Mouse (Mus musculus) CH12.LX (cell line): ENCODE data around the gene Rgs7. TPM values are rescaled to one million over a fixed set of nuclear protein-coding genes. Genes with fewer than 3 reads are reported as not detected.

Source experiments
- DNase-seq: peaks from one replicate; pipeline ENCODE4 v3.0.0-alpha.2; 2013; ENCODE audit errors: extremely low read depth
- H3K27ac ChIP-seq: 2 replicates; pipeline ENCODE4 v1.5.1; 2012; ENCODE audit warnings: low read depth, mild to moderate bottlenecking, control low read depth, moderate library complexity; ENCODE audit not compliant: insufficient read depth
- H3K27me3 ChIP-seq: replicated peaks from 2 replicates; pipeline ENCODE3; 2012; ENCODE audit warnings: inconsistent platforms
- H3K36me3 ChIP-seq, 2 experiments: replicated peaks in 1 of 2; 2 replicates each; pipeline versions ENCODE3 to v1.6.1; 2012; ENCODE audit warnings: inconsistent platforms in 1 of 2, low read length in 1 of 2, mild to moderate bottlenecking in 1 of 2, mixed read lengths in 1 of 2, moderate library complexity in 1 of 2; ENCODE audit not compliant: control insufficient read depth in 1 of 2, insufficient read depth in 1 of 2
- H3K4me1 ChIP-seq, 2 experiments: 2 replicates each; pipeline ENCODE4 v1.6.1; 2012; ENCODE audit warnings: inconsistent platforms in 1 of 2, moderate library complexity in 1 of 2; ENCODE audit not compliant: insufficient read depth in 2 of 2, control insufficient read depth in 1 of 2
- H3K4me2 ChIP-seq: 2 replicates; pipeline ENCODE4 v1.6.1; 2012; ENCODE audit warnings: low read depth, mild to moderate bottlenecking, control low read depth; ENCODE audit not compliant: poor library complexity, insufficient read depth, severe bottlenecking
- H3K4me3 ChIP-seq, 3 experiments: fragments of 150-350 bp in 1 of 3; sonication (generic) in 1 of 3; replicated peaks in 1 of 3; 2 replicates each; pipeline versions ENCODE3 to v1.5.1; 2011 to 2012; ENCODE audit warnings: low read depth in 2 of 3, low read length in 2 of 3, mild to moderate bottlenecking in 2 of 3, moderate library complexity in 2 of 3, control low read depth in 1 of 3, improper control_type of control experiment in 1 of 3, inconsistent platforms in 1 of 3, mixed read lengths in 1 of 3; ENCODE audit not compliant: poor library complexity in 1 of 3
- H3K79me2 ChIP-seq: replicated peaks from 2 replicates; pipeline ENCODE4 v1.6.1; 2012; ENCODE audit warnings: mild to moderate bottlenecking, moderate library complexity; ENCODE audit not compliant: control insufficient read depth, poor library complexity, insufficient read depth, severe bottlenecking; ENCODE audit errors: extremely low read depth
- H3K9ac ChIP-seq: 2 replicates; pipeline ENCODE4 v1.6.1; 2012; ENCODE audit warnings: low read depth, mild to moderate bottlenecking, control low read depth, moderate library complexity; ENCODE audit not compliant: insufficient read depth
- H3K9me3 ChIP-seq: replicated peaks from 2 replicates; pipeline ENCODE3; 2012; ENCODE audit warnings: low read length, inconsistent platforms, mixed read lengths
- BHLHE40 ChIP-seq: IDR thresholded peaks from 2 replicates; pipeline ENCODE4 v1.6.1; 2011; ENCODE audit warnings: mild to moderate bottlenecking, low read depth, low read length, improper control_type of control experiment
- CHD1 ChIP-seq: IDR thresholded peaks from 2 replicates; pipeline ENCODE4 v1.6.1; 2012; ENCODE audit warnings: low read depth, low read length, improper control_type of control experiment, inconsistent platforms
- CHD2 ChIP-seq: IDR thresholded peaks from 2 replicates; pipeline ENCODE4 v1.6.1; 2011; ENCODE audit warnings: low read length, improper control_type of control experiment
- E2F4 ChIP-seq: IDR thresholded peaks from 2 replicates; pipeline ENCODE4 v1.6.1; 2011; ENCODE audit warnings: low read depth, low read length, improper control_type of control experiment; ENCODE audit not compliant: insufficient replicate concordance
- EP300 ChIP-seq: IDR thresholded peaks from 2 replicates; pipeline ENCODE4 v1.6.1; 2011; ENCODE audit warnings: low read length, improper control_type of control experiment
- ETS1 ChIP-seq: conservative IDR thresholded peaks from 2 replicates; pipeline ENCODE4 v1.6.1; 2012; ENCODE audit warnings: low read depth, mild to moderate bottlenecking, inconsistent platforms, low read length, improper control_type of control experiment, moderate library complexity
- HCFC1 ChIP-seq: IDR thresholded peaks from 2 replicates; pipeline ENCODE4 v1.6.1; 2012; ENCODE audit warnings: low read depth, mild to moderate bottlenecking, inconsistent platforms, low read length, improper control_type of control experiment
- IRF4 ChIP-seq: IDR thresholded peaks from 2 replicates; pipeline ENCODE4 v1.6.1; 2014; ENCODE audit warnings: low read depth, mild to moderate bottlenecking, inconsistent platforms, low read length, improper control_type of control experiment
- JUND ChIP-seq: conservative IDR thresholded peaks from 2 replicates; pipeline ENCODE4 v1.6.1; 2011; ENCODE audit warnings: low read depth, low read length, improper control_type of control experiment
- MEF2A ChIP-seq: IDR thresholded peaks from 2 replicates; pipeline ENCODE4 v1.6.1; 2014; ENCODE audit warnings: low read depth, mild to moderate bottlenecking, inconsistent platforms, low read length, improper control_type of control experiment, borderline replicate concordance
- NELFE ChIP-seq: IDR thresholded peaks from 2 replicates; pipeline ENCODE4 v1.6.1; 2011; ENCODE audit warnings: low read depth, low read length, improper control_type of control experiment
- NRF1 ChIP-seq: IDR thresholded peaks from 2 replicates; pipeline ENCODE4 v1.6.1; 2014; ENCODE audit warnings: low read depth, mild to moderate bottlenecking, inconsistent platforms, low read length, improper control_type of control experiment, moderate library complexity
- POLR2A ChIP-seq: IDR thresholded peaks from 2 replicates; pipeline ENCODE4 v1.6.1; 2011; ENCODE audit warnings: low read depth, mild to moderate bottlenecking, improper control_type of control experiment, low read length
- RAD21 ChIP-seq: IDR thresholded peaks from 2 replicates; pipeline ENCODE4 v1.6.1; 2011; ENCODE audit warnings: low read depth, mild to moderate bottlenecking, low read length, improper control_type of control experiment, moderate library complexity
- SIN3A ChIP-seq: IDR thresholded peaks from 2 replicates; pipeline ENCODE4 v1.6.1; 2012; ENCODE audit warnings: low read length, improper control_type of control experiment, inconsistent platforms
- SMC3 ChIP-seq: IDR thresholded peaks from 2 replicates; pipeline ENCODE4 v1.6.1; 2011; ENCODE audit warnings: low read depth, low read length, improper control_type of control experiment
- TCF12 ChIP-seq: IDR thresholded peaks from 2 replicates; pipeline ENCODE4 v1.6.1; 2014; ENCODE audit warnings: low read depth, mild to moderate bottlenecking, inconsistent platforms, low read length, improper control_type of control experiment
- USF1 ChIP-seq: IDR thresholded peaks from 2 replicates; pipeline ENCODE4 v1.6.1; 2014; ENCODE audit warnings: low read depth, mild to moderate bottlenecking, inconsistent platforms, low read length, improper control_type of control experiment
- ZKSCAN1 ChIP-seq: IDR thresholded peaks from 2 replicates; pipeline ENCODE4 v1.6.1; 2012; ENCODE audit warnings: low read depth, inconsistent platforms, low read length, improper control_type of control experiment, borderline replicate concordance
- ZMIZ1 ChIP-seq: IDR thresholded peaks from 2 replicates; pipeline ENCODE4 v1.6.1; 2012; ENCODE audit warnings: low read depth, mild to moderate bottlenecking, inconsistent platforms, low read length, improper control_type of control experiment
- ZNF384 ChIP-seq: IDR thresholded peaks from 2 replicates; pipeline ENCODE4 v1.6.1; 2012; ENCODE audit warnings: low read depth, low read length, improper control_type of control experiment, inconsistent platforms
- dilution Hi-C: fragments of 300-500 bp; cut with MboI; formaldehyde crosslinking; loops from 2 replicates; pipeline ENCODE4 v1.14.3; 2020; ENCODE audit warnings: low sequenced_read_pairs; ENCODE audit not compliant: extremely low pct_unique_long_range_greater_than_20kb, extremely low pct_ligation_motif_present
- in situ Hi-C: fragments of 300-500 bp; cut with MboI; formaldehyde crosslinking; loops from 3 replicates; pipeline ENCODE4 v1.14.3; 2019; ENCODE audit warnings: low sequenced_read_pairs, low pct_ligation_motif_present, low pct_unique_long_range_greater_than_20kb, mixed read lengths
- polyA plus RNA-seq: library from polyadenylated mRNA; unstranded; fragments of >175 nt; gene quantifications from 2 replicates; pipeline ENCODE4 v1.2.1, GENCODE M21; 2012; ENCODE audit warnings: low read depth; ENCODE audit not compliant: insufficient read length
- total RNA-seq, 2 experiments: library from RNA; depleted of rRNA; stranded (reverse); fragments of 300-350 nt in 1 of 2; fragments of >200 nt in 1 of 2; gene quantifications; 2 replicates each; pipeline ENCODE4 v1.2.3; 2012 to 2014

Gene Rgs7
- total and polyA plus RNA-seq, 3 experiments, result 0.04 to 0.30 (median 0.09) TPM

DNA sequence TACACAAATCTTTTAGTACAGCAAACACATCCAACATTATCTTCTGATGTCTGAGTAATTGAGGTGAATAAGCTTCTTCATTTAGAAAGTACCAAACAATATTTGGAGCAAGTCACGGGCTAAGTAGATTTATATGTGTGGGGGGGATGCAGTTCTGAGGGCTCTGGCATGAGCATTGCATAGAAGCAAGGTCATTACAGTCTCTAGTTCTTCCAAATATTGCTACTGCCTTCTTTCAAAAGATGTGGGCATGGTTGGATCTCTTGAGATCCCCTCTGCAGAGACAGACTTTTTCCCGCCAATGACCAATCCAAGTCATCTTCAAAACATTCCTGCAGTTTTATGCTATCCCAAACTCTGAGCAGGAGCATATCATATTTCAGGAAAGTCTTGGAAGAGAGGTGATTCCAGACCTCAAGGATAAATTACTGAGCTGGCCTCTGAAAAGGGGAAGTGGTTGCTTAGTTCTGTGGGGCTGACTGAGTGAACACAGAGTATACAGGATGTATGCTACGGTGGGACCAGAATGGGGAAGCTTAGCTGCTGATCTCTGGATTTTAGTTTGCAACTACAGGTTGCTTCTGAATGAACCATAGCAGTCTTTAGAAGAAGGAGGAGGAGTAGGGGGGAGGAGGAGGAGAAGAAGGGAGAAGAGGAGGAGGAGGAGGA, 32.5 kb upstream of the Rgs7 start:
- Histone ChIP-seq H3K4me2 (no peak overlapping the region), H3K79me2 (no peaks in the 10 kb centered on the region), H3K4me1 (peaks cover 0 to 5% of the 10 kb centered on the region in 2 experiments; a peak in 1 of 4 replicates), H3K4me3 (no peak overlapping the region), H3K27me3 (no peaks in the 10 kb centered on the region), H3K9ac (no peak overlapping the region), H3K27ac (no peak overlapping the region), H3K36me3 (no peaks in the 10 kb centered on the region), H3K9me3 (no peaks in the 10 kb centered on the region)
- peak; percentile 43 for DNase-seq
- dilution Hi-C loops, result no loop called here
- TF ChIP-seq IRF4 (no peak), TCF12 (no peak), SIN3A (no peak), CHD2 (no peak), USF1 (no peak), E2F4 (no peak), RAD21 (no peak), ZMIZ1 (no peak), JUND (no peak), CHD1 (no peak), BHLHE40 (no peak), NELFE (no peak), POLR2A (no peak)
- in situ Hi-C loops, result no loop called here

DNA sequence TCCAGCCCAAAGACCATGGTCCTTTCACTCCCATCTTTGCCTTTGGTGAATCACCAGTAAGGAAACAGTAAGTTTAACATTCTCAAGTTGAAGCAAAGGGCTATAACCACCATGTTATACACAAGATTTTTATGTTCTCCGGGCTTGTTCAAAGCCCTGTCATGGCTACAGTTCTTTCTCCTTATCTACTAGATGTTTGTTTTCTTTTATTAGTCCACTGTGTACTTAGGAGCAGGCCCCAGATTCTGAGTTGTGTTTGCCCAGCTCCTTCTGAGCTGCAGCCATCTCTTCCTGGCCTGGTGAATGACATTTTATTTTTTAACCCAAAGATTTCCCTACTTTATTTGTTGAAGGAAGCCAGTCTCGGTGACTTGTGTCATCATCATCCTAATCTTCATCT, 31.3 kb upstream of the Rgs7 start:
- TF ChIP-seq JUND, result no peak
- TF ChIP-seq MEF2A, result no peak
- no peak for TF ChIP-seq NRF1
- no peak for TF ChIP-seq ETS1
- TF ChIP-seq EP300, result no peak
- no peak for TF ChIP-seq ZKSCAN1
- no peak for TF ChIP-seq ZNF384
- no peak for TF ChIP-seq HCFC1
- TF ChIP-seq SMC3, result no peak
- TF ChIP-seq, all 38 proteins: peak for 0
- no peaks in the 10 kb centered on the region for H3K27me3 ChIP-seq
- no peaks in the 10 kb centered on the region for H3K9me3 ChIP-seq
- no peak overlapping the region; the same call in 1 of the 2 replicates for H3K4me2 ChIP-seq
- no peak for DNase-seq
- H3K27ac ChIP-seq, result no peak overlapping the region
- no peak overlapping the region for H3K9ac ChIP-seq
- H3K4me3 ChIP-seq, result no peak overlapping the region
- H3K4me1 ChIP-seq, result peaks cover 0 to 5% of the 10 kb centered on the region in 2 experiments; a peak in 1 of 4 replicates
- H3K79me2 ChIP-seq, result no peaks in the 10 kb centered on the region
- no peaks in the 10 kb centered on the region for H3K36me3 ChIP-seq
- dilution Hi-C loops (no loop called here), in situ Hi-C loops (no loop called here)
